Mouse (Mus musculus): ENCODE results near the gene Faap100. TPM values are rescaled to one million over a fixed set of nuclear protein-coding genes. Genes with fewer than 3 reads are reported as not detected.
"Not testable (repeated sequence)": the region's sequence is repeated elsewhere in the genome, so short reads cannot be mapped to it uniquely, and the experiment has no call there.

Gene Faap100
- total and polyA plus RNA-seq, 2 experiments from 2014 or later: 109 to 180 TPM

- Histone ChIP-seq H3K9me3 (ENCODE audit: low read length) (no peaks in the 10 kb centered on the region), H3K27me3 (ENCODE audit: insufficient read depth, low read length) (no peaks in the 10 kb centered on the region), H3K27ac (ENCODE audit: low read depth, low read length) (peak within 1 kb of the TSS; percentile 99), H3K36me3 (ENCODE audit: insufficient read depth, low read length) (peaks cover 6% of the 10 kb centered on the region), H3K4me1 (ENCODE audit: insufficient read depth, low read length) (peaks cover 7% of the 10 kb centered on the region; the same call in 1 of the 2 replicates), H3K9ac (replicated peaks; ENCODE audit: low read length, poor library complexity, severe bottlenecking) (peak within 1 kb of the TSS; percentile 100), H3K4me2 (ENCODE audit: low read depth, low read length, poor library complexity, severe bottlenecking) (peak within 1 kb of the TSS; percentile 74), H3K4me3 (ENCODE audit: low read depth, low read length) (peak within 1 kb of the TSS; percentile 97)
- ATAC-seq (ENCODE audit: low FRiP score) (peak; percentile 86), DNase-seq (ENCODE audit: low spot score) (peak; percentile 95)
- no peak for TF ChIP-seq CTCF (IDR thresholded peaks at IDR 0.05)
- under 1% methylated on average over 63 of the region's 103 CpGs for WGBS
These were observed 30.5 kb downstream of the Faap100 start, which contains the start of gene Actg1 for GRCm38 (mm10) chr11:120347791-120348683. Actg1 (minus strand) TSS chr11:120348542.

DNA sequence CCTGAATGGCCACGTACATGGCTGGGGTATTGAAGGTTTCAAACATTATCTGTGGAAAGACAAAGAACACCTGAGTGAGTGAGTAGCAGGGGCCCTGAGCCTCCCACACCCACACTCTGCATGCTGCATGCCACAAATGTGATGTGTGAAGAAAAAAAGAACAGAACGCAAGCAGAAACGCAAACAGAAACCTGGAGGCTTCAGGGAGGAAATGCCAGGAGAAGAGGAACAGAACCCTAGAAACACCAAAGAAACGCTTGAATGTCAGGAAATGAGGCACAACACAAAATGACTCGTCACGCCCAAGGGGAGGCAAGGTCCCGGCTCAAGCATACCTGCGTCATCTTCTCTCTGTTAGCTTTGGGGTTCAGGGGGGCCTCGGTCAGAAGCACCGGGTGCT, 31.3 kb downstream of the Faap100 start:
- DNase-seq (ENCODE audit: low spot score) (no peak), ATAC-seq (ENCODE audit: low FRiP score) (no peak)
- peaks cover 7% of the 10 kb centered on the region; the same call in 1 of the 2 replicates for H3K4me1 ChIP-seq (ENCODE audit: insufficient read depth, low read length)
- TF ChIP-seq CTCF (IDR thresholded peaks at IDR 0.05): no peak
- H3K9ac ChIP-seq (replicated peaks; ENCODE audit: low read length, poor library complexity, severe bottlenecking): peak overlapping the region; percentile 100
- no peaks in the 10 kb centered on the region for H3K9me3 ChIP-seq (ENCODE audit: low read length)
- H3K27me3 ChIP-seq (ENCODE audit: insufficient read depth, low read length): no peaks in the 10 kb centered on the region
- WGBS: 1% methylated on average over 8 of the region's 10 CpGs
- peak overlapping the region; percentile 99 for H3K27ac ChIP-seq (ENCODE audit: low read depth, low read length)
- peak overlapping the region; percentile 48 for H3K4me2 ChIP-seq (ENCODE audit: low read depth, low read length, poor library complexity, severe bottlenecking)
- H3K4me3 ChIP-seq (ENCODE audit: low read depth, low read length): peak overlapping the region; percentile 97
- peaks cover 6% of the 10 kb centered on the region for H3K36me3 ChIP-seq (ENCODE audit: insufficient read depth, low read length)

DNA sequence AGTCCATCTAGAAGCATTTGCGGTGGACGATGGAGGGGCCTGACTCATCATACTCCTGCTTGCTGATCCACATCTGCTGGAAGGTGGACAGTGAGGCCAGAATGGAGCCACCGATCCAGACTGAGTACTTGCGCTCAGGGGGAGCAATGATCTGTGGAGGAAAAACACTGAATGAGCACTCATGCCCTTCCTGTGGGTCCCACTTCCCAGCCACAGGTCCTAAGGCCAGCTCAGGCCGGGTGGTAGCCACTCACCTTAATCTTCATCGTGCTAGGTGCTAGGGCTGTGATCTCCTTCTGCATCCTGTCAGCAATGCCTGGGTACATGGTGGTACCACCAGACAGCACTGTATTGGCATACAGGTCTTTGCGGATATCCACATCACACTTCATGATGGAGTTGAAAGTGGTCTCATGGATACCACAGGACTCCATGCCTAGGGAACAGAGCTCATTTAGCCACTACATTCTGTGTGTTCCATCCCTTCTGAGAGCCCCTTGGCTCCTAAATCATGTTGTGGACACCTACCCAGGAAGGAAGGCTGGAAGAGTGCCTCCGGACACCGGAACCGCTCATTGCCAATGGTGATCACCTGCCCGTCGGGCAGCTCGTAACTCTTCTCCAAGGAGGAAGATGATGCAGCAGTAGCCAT, 32.1 kb downstream of the Faap100 start:
- Histone ChIP-seq H3K4me3 (ENCODE audit: low read depth, low read length) (peak overlapping the region; percentile 42), H3K9ac (replicated peaks; ENCODE audit: low read length, poor library complexity, severe bottlenecking) (peak overlapping the region; percentile 44; the same call in 1 of the 2 replicates), H3K4me2 (ENCODE audit: low read depth, low read length, poor library complexity, severe bottlenecking) (peak overlapping the region; percentile 62)
- H3K27ac ChIP-seq (ENCODE audit: low read depth, low read length); H3K9me3 ChIP-seq (ENCODE audit: low read length); H3K36me3 ChIP-seq (ENCODE audit: insufficient read depth, low read length); ATAC-seq (ENCODE audit: low FRiP score); H3K27me3 ChIP-seq (ENCODE audit: insufficient read depth, low read length); H3K4me1 ChIP-seq (ENCODE audit: insufficient read depth, low read length); DNase-seq (ENCODE audit: low spot score): not testable (repeated sequence)
- WGBS: 44% methylated on average over 10 of the region's 13 CpGs

DNA sequence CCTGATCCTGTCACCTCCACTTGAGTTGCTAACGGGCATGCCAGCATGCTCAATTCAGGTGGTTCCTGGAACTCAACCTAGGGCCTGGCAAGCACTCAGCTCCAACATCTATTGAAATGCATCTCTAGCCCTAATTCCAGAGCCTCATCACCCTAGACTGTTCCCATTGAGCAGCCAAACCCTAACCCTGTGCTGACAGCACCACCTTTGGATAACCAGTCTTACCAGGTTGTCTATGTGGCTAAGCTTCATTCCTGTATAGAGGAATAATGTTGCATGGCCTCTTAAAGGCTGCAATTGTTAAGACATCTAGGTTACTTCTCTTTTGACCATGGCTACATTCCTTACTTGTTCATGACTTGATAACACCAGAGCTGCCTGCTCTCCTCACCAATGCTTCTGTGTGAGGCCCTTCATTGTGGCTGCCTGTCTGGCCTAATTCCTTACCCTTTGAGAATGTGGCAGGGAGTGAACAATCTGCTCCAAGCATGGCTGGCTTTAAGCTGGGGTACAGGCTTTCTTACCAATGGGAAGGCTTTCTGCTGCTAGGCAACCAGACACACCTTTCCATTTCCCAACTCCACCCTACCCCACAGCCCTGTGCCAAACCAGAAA, 33.4 kb downstream of the Faap100 start:
- WGBS: 14% methylated on average over 1 of the region's 1 CpGs

GRCm38 (mm10) chr11:120344310-120344920, 34.1 kb downstream of the Faap100 start:
- Histone ChIP-seq H3K27me3 (ENCODE audit: insufficient read depth, low read length) (no peaks in the 10 kb centered on the region), H3K4me1 (ENCODE audit: insufficient read depth, low read length) (peaks cover 2% of the 10 kb centered on the region; the same call in 1 of the 2 replicates), H3K9ac (replicated peaks; ENCODE audit: low read length, poor library complexity, severe bottlenecking) (no peak overlapping the region), H3K36me3 (ENCODE audit: insufficient read depth, low read length) (peaks cover 6% of the 10 kb centered on the region), H3K27ac (ENCODE audit: low read depth, low read length) (no peak overlapping the region), H3K4me3 (ENCODE audit: low read depth, low read length) (peak overlapping the region; percentile 36), H3K4me2 (ENCODE audit: low read depth, low read length, poor library complexity, severe bottlenecking) (peak overlapping the region; percentile 86), H3K9me3 (ENCODE audit: low read length) (no peaks in the 10 kb centered on the region)
- ATAC-seq (ENCODE audit: low FRiP score) (no peak), DNase-seq (ENCODE audit: low spot score) (no peak)
- no peak for TF ChIP-seq CTCF (IDR thresholded peaks at IDR 0.05)
- WGBS: 63% methylated on average over 5 of the region's 5 CpGs

More for the DNA sequence above, 33.4 kb downstream of the Faap100 start:
- Histone ChIP-seq H3K27ac (ENCODE audit: low read depth, low read length) (no peak overlapping the region), H3K4me1 (ENCODE audit: insufficient read depth, low read length) (peaks cover 3% of the 10 kb centered on the region; the same call in 1 of the 2 replicates), H3K36me3 (ENCODE audit: insufficient read depth, low read length) (peaks cover 6% of the 10 kb centered on the region), H3K9ac (replicated peaks; ENCODE audit: low read length, poor library complexity, severe bottlenecking) (peak overlapping the region; percentile 42), H3K4me2 (ENCODE audit: low read depth, low read length, poor library complexity, severe bottlenecking) (peak overlapping the region; percentile 86), H3K27me3 (ENCODE audit: insufficient read depth, low read length) (no peaks in the 10 kb centered on the region), H3K9me3 (ENCODE audit: low read length) (no peaks in the 10 kb centered on the region), H3K4me3 (ENCODE audit: low read depth, low read length) (peak overlapping the region; percentile 36)
- peak; percentile 3; the same call in 1 of the 2 replicates for TF ChIP-seq CTCF (IDR thresholded peaks at IDR 0.05)
- DNase-seq (ENCODE audit: low spot score) (no peak), ATAC-seq (ENCODE audit: low FRiP score) (no peak)
